Mouse (Mus musculus): ENCODE results near the gene Oas2. TPM values are rescaled to one million over a fixed set of nuclear protein-coding genes. Genes with fewer than 3 reads are reported as not detected.

Gene Oas2
- polyA plus RNA-seq, 1 experiment from 2014 or later, result 1.1 TPM

DNA sequence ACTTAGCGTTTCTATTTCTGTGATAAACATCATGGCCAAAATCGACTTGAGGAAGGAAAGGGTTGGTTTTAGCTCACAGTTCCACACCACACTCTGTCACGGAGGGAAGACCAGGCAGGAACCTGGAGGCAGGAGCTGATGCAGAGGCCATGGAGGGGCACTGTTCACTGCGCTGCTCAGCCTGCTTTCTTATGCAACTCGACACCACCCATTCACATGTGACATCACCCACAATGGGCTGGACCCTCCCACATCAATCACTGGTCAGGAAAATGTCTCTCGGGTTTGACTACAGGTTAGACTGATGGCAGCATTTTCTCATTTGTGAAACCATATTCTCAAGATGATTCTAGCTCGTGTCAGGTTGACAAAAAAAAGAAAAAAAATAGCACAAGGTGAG, 28.6 kb downstream of the Oas2 start:
- DNase-seq (no peak), ATAC-seq (no peak)
- H3K9ac ChIP-seq (replicated peaks), result no peak overlapping the region
- H3K36me3 ChIP-seq (replicated peaks; ENCODE audit: insufficient read depth, low read length), result no peaks in the 10 kb centered on the region
- no peak overlapping the region for H3K27ac ChIP-seq (ENCODE audit: low read depth)
- WGBS (ENCODE audit: insufficient replicate concordance), result 41% methylated on average over 7 of the region's 7 CpGs
- TF ChIP-seq EP300 (IDR thresholded peaks at IDR 0.05; ENCODE audit: low read depth) (no peak), CTCF (IDR thresholded peaks at IDR 0.05; ENCODE audit: low read depth) (no peak)
- H3K4me3 ChIP-seq (ENCODE audit: low read depth, low read length), result no peak overlapping the region
- no peaks in the 10 kb centered on the region for H3K9me3 ChIP-seq (ENCODE audit: low read length)
- H3K4me1 ChIP-seq (ENCODE audit: insufficient read depth), result no peaks in the 10 kb centered on the region
- peaks cover 3% of the 10 kb centered on the region; the same call in 1 of the 2 replicates for H3K27me3 ChIP-seq (ENCODE audit: insufficient read depth, low read length)
- no peak overlapping the region for H3K4me2 ChIP-seq (ENCODE audit: low read depth, low read length)

GRCm38 (mm10) chr5:120718600-120719378, 30.9 kb downstream of the Oas2 start:
- Histone ChIP-seq H3K4me1 (ENCODE audit: insufficient read depth) (no peaks in the 10 kb centered on the region), H3K36me3 (replicated peaks; ENCODE audit: insufficient read depth, low read length) (no peaks in the 10 kb centered on the region), H3K4me2 (ENCODE audit: low read depth, low read length) (no peak overlapping the region), H3K27me3 (ENCODE audit: insufficient read depth, low read length) (peaks cover 20% of the 10 kb centered on the region), H3K4me3 (ENCODE audit: low read depth, low read length) (no peak overlapping the region), H3K9me3 (ENCODE audit: low read length) (no peaks in the 10 kb centered on the region), H3K9ac (replicated peaks) (no peak overlapping the region), H3K27ac (ENCODE audit: low read depth) (no peak overlapping the region)
- TF ChIP-seq EP300 (IDR thresholded peaks at IDR 0.05; ENCODE audit: low read depth), result no peak
- TF ChIP-seq CTCF (IDR thresholded peaks at IDR 0.05; ENCODE audit: low read depth), result no peak
- DNase-seq (no peak), ATAC-seq (no peak)
- 53% methylated on average over 15 of the region's 15 CpGs for WGBS (ENCODE audit: insufficient replicate concordance)

- no peaks in the 10 kb centered on the region for H3K9me3 ChIP-seq (ENCODE audit: low read length)
- 69% methylated on average over 10 of the region's 10 CpGs for WGBS (ENCODE audit: insufficient replicate concordance)
- no peak overlapping the region for H3K27ac ChIP-seq (ENCODE audit: low read depth)
- no peak overlapping the region for H3K9ac ChIP-seq (replicated peaks)
- DNase-seq, result no peak
- TF ChIP-seq EP300 (IDR thresholded peaks at IDR 0.05; ENCODE audit: low read depth) (no peak), CTCF (IDR thresholded peaks at IDR 0.05; ENCODE audit: low read depth) (no peak)
- H3K4me1 ChIP-seq (ENCODE audit: insufficient read depth), result no peaks in the 10 kb centered on the region
- no peak overlapping the region for H3K4me2 ChIP-seq (ENCODE audit: low read depth, low read length)
- H3K27me3 ChIP-seq (ENCODE audit: insufficient read depth, low read length), result peaks cover 31% of the 10 kb centered on the region
- no peak overlapping the region for H3K4me3 ChIP-seq (ENCODE audit: low read depth, low read length)
- no peak for ATAC-seq
- H3K36me3 ChIP-seq (replicated peaks; ENCODE audit: insufficient read depth, low read length), result no peaks in the 10 kb centered on the region
Measured at GRCm38 (mm10) chr5:120717136-120717535, 32.5 kb downstream of the Oas2 start.

DNA sequence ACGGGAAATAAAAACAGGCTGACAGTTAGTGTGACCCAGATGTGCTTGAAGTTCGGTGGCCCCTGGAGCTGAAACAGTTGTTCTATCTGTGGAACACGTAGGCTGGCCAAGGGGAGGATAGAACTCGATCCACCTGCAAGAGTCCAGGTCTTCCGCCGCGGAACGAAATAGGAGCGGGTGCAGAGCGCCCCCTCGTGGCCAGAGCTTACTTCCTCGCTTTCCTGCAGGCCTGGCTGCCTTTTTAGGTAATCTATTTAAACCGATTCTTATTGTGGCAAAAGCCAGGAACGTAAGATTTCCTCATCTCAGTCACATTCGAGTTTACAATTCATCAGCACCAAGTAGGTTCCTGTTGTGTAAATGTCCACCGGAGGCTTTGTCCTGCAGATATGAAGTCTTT, 35.3 kb downstream of the Oas2 start:
- 3% methylated on average over 16 of the region's 16 CpGs for WGBS (ENCODE audit: insufficient replicate concordance)
- no peaks in the 10 kb centered on the region for H3K4me1 ChIP-seq (ENCODE audit: insufficient read depth)
- no peaks in the 10 kb centered on the region for H3K9me3 ChIP-seq (ENCODE audit: low read length)
- H3K4me2 ChIP-seq (ENCODE audit: low read depth, low read length), result no peak overlapping the region
- no peak overlapping the region for H3K27ac ChIP-seq (ENCODE audit: low read depth)
- H3K9ac ChIP-seq (replicated peaks), result no peak overlapping the region
- H3K36me3 ChIP-seq (replicated peaks; ENCODE audit: insufficient read depth, low read length), result no peaks in the 10 kb centered on the region
- TF ChIP-seq EP300 (IDR thresholded peaks at IDR 0.05; ENCODE audit: low read depth) (no peak), CTCF (IDR thresholded peaks at IDR 0.05; ENCODE audit: low read depth) (peak; percentile 90)
- ATAC-seq (0 out of 2 replicates have a peak, but pooled peaks have one; percentile 23), DNase-seq (peak; percentile 84)
- H3K27me3 ChIP-seq (ENCODE audit: insufficient read depth, low read length), result peaks cover 57% of the 10 kb centered on the region
- H3K4me3 ChIP-seq (ENCODE audit: low read depth, low read length), result no peak overlapping the region

GRCm38 (mm10) chr5:120712721-120713120, 36.9 kb downstream of the Oas2 start:
- H3K9ac ChIP-seq (replicated peaks), result no peak overlapping the region
- ATAC-seq (no peak), DNase-seq (no peak)
- H3K27ac ChIP-seq (ENCODE audit: low read depth), result no peak overlapping the region
- no peaks in the 10 kb centered on the region for H3K36me3 ChIP-seq (replicated peaks; ENCODE audit: insufficient read depth, low read length)
- H3K9me3 ChIP-seq (ENCODE audit: low read length), result no peaks in the 10 kb centered on the region
- no peak overlapping the region for H3K4me2 ChIP-seq (ENCODE audit: low read depth, low read length)
- H3K4me3 ChIP-seq (ENCODE audit: low read depth, low read length), result no peak overlapping the region
- 70% methylated on average over 8 of the region's 8 CpGs for WGBS (ENCODE audit: insufficient replicate concordance)
- TF ChIP-seq CTCF (IDR thresholded peaks at IDR 0.05; ENCODE audit: low read depth), result no peak
- TF ChIP-seq EP300 (IDR thresholded peaks at IDR 0.05; ENCODE audit: low read depth), result no peak
- H3K4me1 ChIP-seq (ENCODE audit: insufficient read depth), result no peaks in the 10 kb centered on the region
- peaks cover 68% of the 10 kb centered on the region for H3K27me3 ChIP-seq (ENCODE audit: insufficient read depth, low read length)

GRCm38 (mm10) chr5:120711827-120712226, 37.8 kb downstream of the Oas2 start, which contains the start of gene Dtx1:
TSS of gene Dtx1 (minus strand) at chr5:120711927.
- Histone ChIP-seq H3K4me2 (ENCODE audit: low read depth, low read length) (peak within 1 kb of the TSS; percentile 33; the same call in 1 of the 2 replicates), H3K9me3 (ENCODE audit: low read length) (no peaks in the 10 kb centered on the region), H3K36me3 (replicated peaks; ENCODE audit: insufficient read depth, low read length) (no peaks in the 10 kb centered on the region), H3K4me3 (ENCODE audit: low read depth, low read length) (peak within 1 kb of the TSS; percentile 26), H3K27ac (ENCODE audit: low read depth) (no peak within 1 kb of the TSS), H3K27me3 (ENCODE audit: insufficient read depth, low read length) (peaks cover 75% of the 10 kb centered on the region), H3K9ac (replicated peaks) (no peak within 1 kb of the TSS), H3K4me1 (ENCODE audit: insufficient read depth) (no peaks in the 10 kb centered on the region)
- no peak for TF ChIP-seq EP300 (IDR thresholded peaks at IDR 0.05; ENCODE audit: low read depth)
- TF ChIP-seq CTCF (IDR thresholded peaks at IDR 0.05; ENCODE audit: low read depth), result no peak
- WGBS (ENCODE audit: insufficient replicate concordance), result 38% methylated on average over 3 of the region's 3 CpGs
- ATAC-seq (no peak), DNase-seq (no peak)

Measured in liver, postnatal 0 days (tissue).